Mouse (Mus musculus) lung, postnatal 25 days (tissue): ENCODE data around the gene Cdcp1.

ENCODE experiments used
- DNase-seq: peaks from one replicate; pipeline ENCODE4 v3.0.0; 2022; ENCODE audit warnings: low spot score

Cdcp1 gene

DNA sequence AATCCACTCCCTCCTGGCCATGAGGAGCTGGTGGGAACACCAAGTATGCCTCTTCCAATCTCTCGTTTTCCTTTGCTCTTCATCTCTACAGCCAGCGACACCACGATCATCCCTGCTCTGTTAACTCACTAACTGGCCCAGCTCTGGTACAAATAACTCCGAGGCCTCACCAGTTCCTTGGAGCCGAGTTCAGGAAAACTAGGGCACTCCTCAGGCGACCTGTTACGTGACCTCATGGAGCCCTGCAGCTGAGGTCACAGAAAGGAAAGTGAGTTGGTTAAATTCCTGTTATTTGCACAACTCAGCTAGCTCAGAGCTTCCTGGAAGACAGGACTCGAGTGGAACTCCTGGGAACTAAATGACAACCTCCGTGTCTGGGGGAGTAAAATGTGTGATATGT lies 2.5 kb downstream of the Cdcp1 start:
- no peak for DNase-seq

GRCm38 (mm10) chr9:123207895-123208294 lies 7.9 kb downstream of the Cdcp1 start:
- DNase-seq, result no peak

DNA sequence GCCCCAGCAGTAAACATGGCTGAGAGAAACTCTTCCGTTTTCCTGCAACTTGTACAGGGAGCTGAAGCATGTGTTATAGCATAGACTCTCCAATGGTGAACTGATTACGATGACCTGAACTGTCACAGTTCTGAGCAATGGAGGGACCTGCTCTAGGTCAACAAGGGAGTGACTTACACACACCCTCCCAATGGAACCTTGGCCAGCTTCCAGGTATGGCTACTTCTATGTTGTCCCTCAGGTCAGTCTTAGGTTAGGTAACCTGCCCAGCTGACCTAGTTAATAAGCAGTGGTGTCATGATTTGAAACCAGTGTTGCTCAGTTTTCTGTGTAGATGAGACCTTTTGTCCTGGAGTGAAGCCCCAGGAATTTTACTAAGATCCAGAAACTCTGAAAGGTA lies 8.9 kb downstream of the Cdcp1 start:
- peak; percentile 34 for DNase-seq

GRCm38 (mm10) chr9:123206526-123206925 lies 9.3 kb downstream of the Cdcp1 start:
- no peak for DNase-seq

DNA sequence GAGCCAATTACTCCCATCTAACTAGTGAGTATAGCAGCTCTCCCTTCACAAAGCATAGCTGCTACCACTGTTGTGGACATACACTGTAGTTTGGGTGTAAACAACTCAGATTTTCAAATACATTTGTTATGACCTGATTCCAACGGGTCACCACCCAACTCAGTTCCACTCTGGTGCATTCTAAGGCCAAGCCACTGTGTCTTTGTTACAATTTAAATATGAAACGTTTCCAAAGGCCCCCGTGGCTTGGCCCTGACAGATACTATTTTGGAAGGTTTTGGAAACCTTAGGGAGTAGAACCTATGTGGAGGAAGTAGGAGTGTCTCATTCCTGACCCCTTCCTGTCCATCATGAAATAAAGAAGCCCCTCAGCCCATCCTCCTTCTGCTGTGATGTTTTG lies 15.7 kb downstream of the Cdcp1 start:
- DNase-seq, result no peak

DNA sequence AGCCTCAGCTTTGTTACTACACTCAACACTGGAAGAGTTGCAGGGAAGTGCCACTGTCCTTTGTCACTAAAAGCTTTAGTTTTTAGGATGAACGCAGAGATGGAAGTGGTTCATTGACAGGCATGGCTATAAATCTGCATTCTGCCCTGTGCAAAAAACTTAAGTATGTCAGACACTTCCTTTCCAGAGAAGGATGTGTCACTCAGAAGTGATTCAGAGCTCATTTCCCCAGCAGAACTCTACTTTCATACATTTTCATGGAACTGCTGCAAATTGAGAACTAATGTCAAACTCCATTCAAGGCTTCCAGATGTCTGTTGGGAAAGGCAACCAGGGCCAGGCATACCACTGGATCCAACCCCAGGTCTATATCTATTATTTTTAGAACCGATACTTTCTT lies 27.6 kb downstream of the Cdcp1 start:
- no peak for DNase-seq

GRCm38 (mm10) chr9:123187589-123187988 lies 28.2 kb downstream of the Cdcp1 start:
- no peak for DNase-seq

DNA sequence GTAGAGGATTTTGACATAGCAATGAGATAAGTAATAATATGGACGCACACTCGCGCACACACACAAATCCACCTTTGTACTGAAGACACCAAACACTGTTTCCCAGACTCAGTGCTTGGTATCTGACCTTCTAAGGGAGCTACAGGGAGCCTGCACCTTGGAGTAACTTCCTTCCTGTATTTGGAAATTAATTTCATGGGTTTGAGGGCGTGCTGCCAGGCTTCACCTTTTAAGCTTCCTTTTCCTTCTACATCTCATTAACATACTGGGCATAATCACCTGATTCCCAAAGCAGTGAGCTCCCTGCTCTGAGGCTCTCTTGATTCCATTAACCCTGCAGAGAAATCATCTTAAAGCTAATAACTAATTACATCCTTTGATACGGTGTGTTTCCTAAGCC lies 29.7 kb downstream of the Cdcp1 start:
- no peak for DNase-seq

DNA sequence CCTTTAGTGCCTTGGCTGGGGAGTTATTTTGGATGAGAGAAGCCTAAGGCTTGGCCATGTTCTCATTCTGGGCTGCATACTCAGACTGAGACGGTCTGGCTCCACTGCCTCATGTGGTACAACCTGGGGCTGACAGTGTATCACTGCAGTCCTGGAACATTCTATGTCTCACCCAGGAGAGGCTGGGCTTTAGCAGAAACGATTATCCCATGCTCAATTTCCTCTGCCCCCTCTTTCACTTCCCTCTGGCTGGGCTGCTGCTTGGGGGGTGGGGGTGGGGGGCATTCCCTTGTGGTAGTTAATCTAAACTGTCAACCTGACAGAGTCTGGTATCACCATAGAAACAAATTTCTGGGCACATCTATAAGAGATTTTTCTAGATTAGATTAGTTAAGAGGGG lies 30.3 kb downstream of the Cdcp1 start:
- DNase-seq, result no peak

GRCm38 (mm10) chr9:123183226-123183625 lies 32.6 kb downstream of the Cdcp1 start:
- no peak for DNase-seq

DNA sequence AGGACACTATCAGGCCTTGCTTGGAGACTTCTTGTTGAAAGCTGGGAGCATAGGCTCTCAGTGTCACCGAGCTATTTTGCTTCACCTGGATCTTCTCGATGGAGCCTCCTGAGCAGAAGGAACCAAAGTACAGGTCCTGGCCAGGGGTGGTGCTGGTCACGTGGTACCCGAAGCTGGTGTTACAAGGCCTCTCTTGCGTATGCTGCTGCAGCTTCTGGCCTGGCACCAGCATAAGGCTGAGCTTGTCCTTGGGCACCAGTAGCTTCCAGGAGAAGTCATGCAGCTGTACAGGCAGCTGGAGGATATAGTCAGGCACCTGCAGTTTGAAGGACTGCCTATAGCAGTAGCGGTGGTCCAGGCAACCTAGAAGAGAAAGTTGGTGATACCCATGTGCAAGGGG lies 35.8 kb downstream of the Cdcp1 start:
- DNase-seq, result no peak

GRCm38 (mm10) chr9:123177380-123178048 lies 38.3 kb downstream of the Cdcp1 start:
- no peak for DNase-seq

DNA sequence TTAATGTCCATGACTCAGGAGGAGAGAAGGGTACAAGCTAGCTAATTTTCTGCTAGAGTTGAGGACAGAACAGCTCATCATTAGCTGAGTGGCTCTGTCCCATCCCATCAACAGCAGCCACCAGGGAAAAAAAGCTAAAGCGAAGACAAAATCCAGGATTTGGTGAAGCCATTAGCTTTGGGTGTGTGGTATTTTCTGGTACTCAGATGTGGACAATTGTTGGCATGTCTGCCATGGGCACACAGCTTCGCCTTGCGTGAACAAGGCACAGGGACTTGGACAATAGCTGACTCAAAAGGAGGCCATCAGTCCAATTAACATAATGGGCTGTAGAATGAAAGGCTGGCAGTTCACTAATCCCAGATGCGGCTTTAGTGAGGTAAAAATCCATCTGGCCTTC lies 41.5 kb downstream of the Cdcp1 start:
- no peak for DNase-seq

- DNase-seq, result no peak
Observed at GRCm38 (mm10) chr9:123173760-123174159, 42.1 kb downstream of the Cdcp1 start.

DNA sequence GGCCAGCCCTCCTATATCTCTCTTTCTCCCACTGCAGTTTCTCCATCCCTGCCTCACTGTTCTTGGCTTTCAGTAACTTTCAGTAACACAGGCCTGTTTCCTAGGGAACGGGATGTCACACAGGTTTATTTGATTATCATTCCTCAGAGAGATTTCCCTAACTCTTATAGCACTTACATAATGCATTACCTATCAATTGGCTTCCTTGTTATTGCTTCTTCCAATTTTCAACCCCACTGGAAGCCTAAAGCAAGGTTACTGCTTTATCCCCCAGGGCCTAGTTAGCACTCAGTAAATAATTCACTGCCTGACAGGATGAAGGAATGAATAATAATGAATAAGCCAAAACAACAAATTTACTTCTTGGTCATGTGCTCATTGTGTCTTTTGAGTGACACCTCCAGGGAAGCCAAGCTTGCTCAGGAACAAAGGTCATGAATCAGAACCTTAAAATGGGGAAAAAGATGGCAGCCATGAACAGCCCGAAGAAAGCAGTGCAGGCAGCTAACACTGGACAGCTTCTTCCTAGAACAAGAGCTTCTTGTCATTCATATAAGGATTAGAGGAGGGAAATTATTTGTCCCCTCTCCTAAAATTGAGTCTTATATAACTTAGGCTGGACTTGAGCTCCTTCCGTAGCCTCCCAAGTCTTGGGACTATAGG lies 49.9 kb downstream of the Cdcp1 start:
- no peak for DNase-seq

- no peak for DNase-seq
Observed at GRCm38 (mm10) chr9:123162985-123163694, 52.7 kb downstream of the Cdcp1 start.

GRCm38 (mm10) chr9:123161792-123162191 lies 54.0 kb downstream of the Cdcp1 start:
- no peak for DNase-seq

GRCm38 (mm10) chr9:123159330-123159729 lies 56.5 kb downstream of the Cdcp1 start:
- DNase-seq, result peak; percentile 75

DNA sequence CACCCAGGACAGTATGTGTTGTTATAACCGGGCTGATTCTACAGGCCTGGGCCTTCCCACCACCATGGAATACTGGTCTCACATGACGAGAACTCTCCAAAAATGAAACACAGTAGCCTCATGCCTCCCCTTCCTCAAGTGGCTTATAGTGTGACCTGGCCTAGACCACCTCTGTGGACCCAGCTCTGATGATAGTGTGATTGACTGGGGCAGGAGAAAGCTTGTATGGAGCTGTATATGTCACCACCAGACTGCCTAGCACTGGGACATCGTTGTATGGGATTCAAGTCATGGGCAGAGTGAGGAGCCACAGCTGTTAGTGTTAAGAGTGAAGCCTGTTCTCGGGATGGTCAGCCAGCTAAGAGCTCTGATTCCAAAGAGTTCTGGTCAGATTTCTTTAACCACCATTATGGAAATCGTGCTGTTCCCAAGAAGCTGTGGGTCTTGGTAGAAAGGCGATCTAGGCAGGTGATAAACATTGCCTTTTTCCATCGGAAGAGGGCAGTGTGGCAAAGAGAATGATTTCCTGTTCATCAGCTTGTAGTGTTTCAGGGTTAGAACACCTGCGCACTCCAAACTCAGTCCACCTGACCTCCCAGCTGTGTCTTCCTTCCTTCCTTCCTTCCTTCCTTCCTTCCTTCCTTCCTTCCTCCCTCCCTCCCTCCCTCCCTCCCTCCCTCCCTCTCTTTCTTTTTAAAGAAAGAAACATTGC lies 57.6 kb downstream of the Cdcp1 start:
- peak; percentile 37 for DNase-seq

DNA sequence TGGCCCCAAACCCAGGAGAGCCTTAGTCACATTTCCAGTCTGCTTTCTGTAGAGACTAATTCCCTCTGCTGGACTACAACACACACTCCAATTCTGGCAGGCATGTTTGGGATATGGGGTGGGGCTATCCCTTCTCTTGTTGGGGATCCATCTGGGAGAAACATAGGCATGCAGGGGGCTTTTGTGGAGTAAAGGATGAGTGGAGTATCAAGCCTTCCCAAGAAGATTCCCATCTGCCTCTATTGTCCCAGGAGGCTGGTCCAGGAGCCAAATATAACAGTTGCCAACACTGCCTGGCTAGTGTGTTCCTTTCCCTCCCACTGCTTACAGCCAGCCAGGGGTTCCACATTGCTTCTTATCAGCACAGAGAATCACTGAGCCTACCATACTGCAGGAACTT lies 58.1 kb downstream of the Cdcp1 start:
- no peak for DNase-seq

DNA sequence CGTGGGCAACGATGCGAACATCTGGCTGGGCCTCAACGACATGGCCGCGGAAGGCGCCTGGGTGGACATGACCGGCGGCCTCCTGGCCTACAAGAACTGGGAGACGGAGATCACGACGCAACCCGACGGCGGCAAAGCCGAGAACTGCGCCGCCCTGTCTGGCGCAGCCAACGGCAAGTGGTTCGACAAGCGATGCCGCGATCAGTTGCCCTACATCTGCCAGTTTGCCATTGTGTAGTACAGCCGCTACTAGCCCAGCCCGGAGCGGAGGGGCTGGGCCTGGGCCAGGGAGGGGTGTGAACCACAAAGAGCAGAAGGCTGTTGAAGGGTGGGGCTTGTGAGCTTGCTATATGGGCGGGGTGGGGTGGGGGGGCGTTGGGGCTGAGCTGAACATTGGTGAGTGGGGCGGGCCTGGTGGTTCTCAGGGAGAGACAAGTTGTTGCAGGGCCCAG lies 58.9 kb downstream of the Cdcp1 start:
- peak; percentile 70 for DNase-seq

DNA sequence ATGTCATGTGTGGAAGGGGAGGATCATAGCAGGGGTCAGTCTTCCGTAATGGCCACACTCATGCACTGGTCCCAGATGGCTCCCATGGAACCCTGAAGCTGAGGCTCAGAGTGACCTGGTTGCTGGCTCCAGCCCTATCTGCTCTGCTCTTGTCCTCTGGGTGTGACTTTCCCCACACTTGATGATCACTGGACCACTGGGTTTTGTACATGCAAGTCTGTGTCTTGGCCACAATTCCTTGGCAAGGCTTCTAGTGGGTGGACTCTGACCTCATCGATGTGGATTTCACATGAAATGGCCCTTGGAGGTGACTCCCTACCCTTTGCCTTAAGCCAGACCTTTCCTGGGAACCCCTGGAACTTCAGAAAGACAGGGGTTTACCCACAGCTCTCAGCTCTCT lies 62.7 kb downstream of the Cdcp1 start:
- DNase-seq, result no peak

DNA sequence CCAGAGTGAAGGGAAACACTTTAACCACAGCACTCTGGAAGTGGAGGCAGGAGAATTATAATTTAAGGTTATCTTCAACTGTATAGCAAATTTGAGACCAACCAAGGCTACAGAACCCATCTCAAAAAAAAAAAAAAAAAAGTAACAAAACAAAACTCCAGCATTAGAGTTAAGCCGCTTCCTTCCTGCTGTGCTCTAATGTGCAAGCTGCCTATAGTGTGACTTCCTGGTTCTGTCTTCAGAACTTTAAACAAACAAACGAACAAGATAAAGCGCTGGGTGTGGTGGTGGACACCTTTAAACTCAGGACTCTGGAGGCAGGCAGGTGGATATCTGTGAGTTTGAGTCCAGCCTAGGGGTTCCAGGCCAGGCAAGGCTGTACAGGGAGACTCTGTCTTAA lies 63.8 kb downstream of the Cdcp1 start:
- DNase-seq, result no peak
